Mouse (Mus musculus) kidney, embryonic 14.5 days (tissue): ENCODE measurements around the gene Vmn1r59. TPM values are rescaled to one million over a fixed set of nuclear protein-coding genes. Genes with fewer than 3 reads are reported as not detected.
"Not testable (repeated sequence)": the region's sequence is repeated elsewhere in the genome, so short reads cannot be mapped to it uniquely, and the experiment has no call there.

Source experiments
- ATAC-seq: fragments of 200-750 bp; cut with Nextera tagmentation; 2 replicates; pipeline ENCODE4 v1.8.0; 2017; ENCODE audit warnings: moderate number of reproducible peaks, mild to moderate bottlenecking, moderate TSS enrichment, moderate library complexity; ENCODE audit not compliant: low FRiP score, low TSS enrichment
- H3K27ac ChIP-seq: fragments of 300-500 bp; sonication (generic); 2 replicates; pipeline ENCODE4 v1.5.1; 2014; ENCODE audit warnings: low read depth, mild to moderate bottlenecking, low read length, moderate library complexity, mixed read lengths
- H3K27me3 ChIP-seq: fragments of 300-500 bp; sonication (generic); 2 replicates; pipeline ENCODE4 v1.6.1; 2014; ENCODE audit warnings: mild to moderate bottlenecking, low read length; ENCODE audit not compliant: control insufficient read depth, insufficient read depth
- H3K36me3 ChIP-seq: fragments of 300-500 bp; sonication (generic); 2 replicates; pipeline ENCODE4 v1.6.1; 2014; ENCODE audit warnings: low read length, mixed read lengths; ENCODE audit not compliant: control insufficient read depth, insufficient read depth
- H3K4me1 ChIP-seq: fragments of 300-500 bp; sonication (generic); 2 replicates; pipeline ENCODE4 v1.6.1; 2014; ENCODE audit warnings: low read length, mixed read lengths; ENCODE audit not compliant: control insufficient read depth, insufficient read depth
- H3K4me2 ChIP-seq: fragments of 300-500 bp; sonication (generic); replicated peaks from 2 replicates; pipeline ENCODE4 v1.6.1; 2014; ENCODE audit warnings: low read depth, mild to moderate bottlenecking, low read length
- H3K4me3 ChIP-seq: fragments of 300-500 bp; sonication (generic); 2 replicates; pipeline ENCODE4 v1.5.1; 2014; ENCODE audit warnings: mild to moderate bottlenecking, low read length
- H3K9ac ChIP-seq: fragments of 300-500 bp; sonication (generic); 2 replicates; pipeline ENCODE4 v1.6.1; 2014; ENCODE audit warnings: low read depth, mild to moderate bottlenecking, low read length, moderate library complexity
- H3K9me3 ChIP-seq: fragments of 300-500 bp; sonication (generic); 2 replicates; pipeline ENCODE4 v1.6.1; 2016; ENCODE audit warnings: low read length; ENCODE audit not compliant: control insufficient read depth
- WGBS: fragments of 180-500 bp; shearing (Covaris S2); extraction: QIAGEN DNeasy Blood & Tissue Kit; methylation state at CpG from one replicate; pipeline ENCODE4 v1.1.7; 2014; 5-methylcytosine and 5-hydroxymethylcytosine counted together
- polyA plus RNA-seq: library from polyadenylated mRNA; unstranded; fragments of >200 nt; fragmentation: Nextera tagmentation; extraction: Ambion mirVana; gene quantifications from 2 replicates; pipeline ENCODE4 v1.2.1, GENCODE M21; 2014

Vmn1r59 gene
- polyA plus RNA-seq = not detected in 2 replicates

- Histone ChIP-seq H3K4me3 (no peak within 1 kb of the TSS), H3K4me1 (no peaks in the 10 kb centered on the region), H3K36me3 (no peaks in the 10 kb centered on the region), H3K9ac (no peak within 1 kb of the TSS), H3K27ac (no peak within 1 kb of the TSS), H3K4me2 (no peak within 1 kb of the TSS), H3K9me3 (peaks cover 17% of the 10 kb centered on the region), H3K27me3 (no peaks in the 10 kb centered on the region)
- ATAC-seq = no peak
These were observed at the start of gene Vmn1r59 for GRCm38 (mm10) chr7:5456674-5457073. Gene Vmn1r59 (minus strand): TSS chr7:5456774.

- not testable (repeated sequence) for H3K9me3 ChIP-seq, H3K4me2 ChIP-seq, H3K4me1 ChIP-seq, ATAC-seq, H3K27ac ChIP-seq, H3K4me3 ChIP-seq, H3K36me3 ChIP-seq, H3K9ac ChIP-seq, H3K27me3 ChIP-seq
These were observed 37.3 kb upstream of the Vmn1r59 start, which contains the start of gene Vmn2r28 for GRCm38 (mm10) chr7:5493856-5494255. Gene Vmn2r28 (minus strand): TSS chr7:5493956.

- ATAC-seq, H3K27me3 ChIP-seq, H3K4me2 ChIP-seq, H3K4me1 ChIP-seq, H3K36me3 ChIP-seq, H3K4me3 ChIP-seq, H3K9ac ChIP-seq, H3K27ac ChIP-seq: not testable (repeated sequence)
- peaks cover 16% of the 10 kb centered on the region for H3K9me3 ChIP-seq
- 66% methylated on average over 3 of the region's 3 CpGs for WGBS
These were observed 2.6 kb downstream of the Vmn1r59 start for GRCm38 (mm10) chr7:5454011-5454410.

- Histone ChIP-seq H3K4me1 (no peaks in the 10 kb centered on the region), H3K9me3 (peaks cover 3% of the 10 kb centered on the region; the same call in 1 of the 2 replicates), H3K27me3 (no peaks in the 10 kb centered on the region), H3K4me2 (no peak overlapping the region), H3K9ac (no peak overlapping the region), H3K4me3 (no peak overlapping the region), H3K36me3 (no peaks in the 10 kb centered on the region), H3K27ac (no peak overlapping the region)
- no peak for ATAC-seq
These were observed 7.9 kb downstream of the Vmn1r59 start for GRCm38 (mm10) chr7:5448627-5449026.

- H3K9ac ChIP-seq, H3K9me3 ChIP-seq, ATAC-seq, H3K4me2 ChIP-seq, H3K4me3 ChIP-seq, H3K27me3 ChIP-seq, H3K4me1 ChIP-seq, H3K27ac ChIP-seq, H3K36me3 ChIP-seq: not testable (repeated sequence)
These were observed 43.3 kb downstream of the Vmn1r59 start, which contains the start of gene Vmn1r58 for GRCm38 (mm10) chr7:5413296-5413695. Gene Vmn1r58 (minus strand): TSS chr7:5413396.

- H3K4me3 ChIP-seq = no peak overlapping the region
- 51% methylated on average over 2 of the region's 2 CpGs for whole genome bisulfite sequencing
- no peaks in the 10 kb centered on the region for H3K27me3 ChIP-seq
- ATAC-seq = no peak
- no peak overlapping the region for H3K27ac ChIP-seq
- no peak overlapping the region for H3K9ac ChIP-seq
- H3K4me1 ChIP-seq = no peaks in the 10 kb centered on the region
- peaks cover 3% of the 10 kb centered on the region; the same call in 1 of the 2 replicates for H3K9me3 ChIP-seq
- no peak overlapping the region for H3K4me2 ChIP-seq
- H3K36me3 ChIP-seq = no peaks in the 10 kb centered on the region
These were observed 50.4 kb downstream of the Vmn1r59 start for GRCm38 (mm10) chr7:5406201-5406600.

Other genes with a start within 250 kb of the Vmn1r59 start
- gene Vmn1r57, start 238.3 kb downstream of the Vmn1r59 start, polyA plus RNA-seq = not detected in 2 replicates
- not detected in 2 replicates for gene Gm5065, start 106.2 kb downstream of the Vmn1r59 start, polyA plus RNA-seq
- gene Nlrp2, start 105.7 kb downstream of the Vmn1r59 start, polyA plus RNA-seq = not detected in 2 replicates
- gene Vmn1r58, start 43.4 kb downstream of the Vmn1r59 start, polyA plus RNA-seq = not detected in 2 replicates
- gene Vmn2r28, start 37.2 kb upstream of the Vmn1r59 start, polyA plus RNA-seq = not detected in 2 replicates
- not detected in 2 replicates for gene Vmn1r60, start 90.5 kb upstream of the Vmn1r59 start, polyA plus RNA-seq
- not detected in 2 replicates for gene Vmn1r61, start 156.5 kb upstream of the Vmn1r59 start, polyA plus RNA-seq
- not detected in 2 replicates for gene Vmn1r62, start 216.9 kb upstream of the Vmn1r59 start, polyA plus RNA-seq